Mouse (Mus musculus): ENCODE measurements around the gene Zbtb6. TPM values are rescaled to one million over a fixed set of nuclear protein-coding genes. Genes with fewer than 3 reads are reported as not detected.

Gene Zbtb6
- 16.3 TPM for total RNA-seq (2023)

DNA sequence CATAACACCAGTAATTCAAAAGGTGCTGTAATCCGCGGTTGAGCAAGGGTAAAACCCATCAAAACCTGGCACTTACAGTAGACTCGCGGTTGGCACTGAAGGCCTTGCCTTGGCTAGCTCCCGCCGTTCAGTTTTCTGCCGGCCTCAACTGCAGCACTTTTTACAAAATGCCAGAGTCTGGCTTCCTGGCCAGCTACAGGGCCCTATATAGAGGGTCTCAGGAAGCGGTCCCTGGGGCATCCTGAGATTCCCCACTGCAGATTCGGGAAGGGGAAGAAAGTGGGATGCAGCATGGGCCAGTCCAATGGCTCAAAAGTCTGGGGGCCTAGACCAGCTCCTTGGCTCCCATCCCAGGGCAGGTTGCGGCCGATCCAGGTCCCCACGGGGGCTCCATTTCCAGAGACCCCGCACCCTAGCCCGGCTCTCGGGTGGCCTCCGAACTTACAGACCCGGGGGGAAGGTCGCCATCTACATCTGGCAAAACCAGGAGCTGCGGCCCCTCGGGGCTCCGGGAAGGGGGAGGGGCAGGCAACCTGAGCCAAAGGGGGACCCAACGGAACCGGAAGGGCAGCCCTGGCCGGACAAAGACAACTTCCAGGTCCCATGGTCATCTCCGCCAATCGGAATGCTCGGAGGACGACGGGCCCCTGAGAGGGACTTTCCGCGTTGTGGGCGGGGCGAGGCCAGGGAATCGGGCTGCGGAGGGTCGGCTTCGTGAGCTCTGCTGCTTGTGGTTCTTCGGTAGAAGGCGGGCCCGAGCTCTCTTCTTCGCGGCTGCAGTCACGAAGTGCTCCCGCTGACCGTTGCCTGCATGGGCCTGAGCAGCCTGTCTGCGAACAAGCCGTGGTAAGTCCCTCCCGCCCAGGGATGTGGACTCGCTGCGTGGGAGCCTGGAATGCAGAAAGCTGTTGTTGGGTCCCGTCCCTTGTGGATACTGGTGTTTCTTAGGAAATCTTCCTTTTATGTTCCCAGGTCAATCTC is at the start of gene Zbtb6, which contains the start of the genes Zbtb26 and Rabgap1:
Zbtb6 (minus strand) TSS at position 561 of the 981 bp plus-strand sequence.
Zbtb26 (minus strand) TSS at position 525 of the 981 bp plus-strand sequence.
Rabgap1 (plus strand) TSS at position 669 of the 981 bp plus-strand sequence.

DNA sequence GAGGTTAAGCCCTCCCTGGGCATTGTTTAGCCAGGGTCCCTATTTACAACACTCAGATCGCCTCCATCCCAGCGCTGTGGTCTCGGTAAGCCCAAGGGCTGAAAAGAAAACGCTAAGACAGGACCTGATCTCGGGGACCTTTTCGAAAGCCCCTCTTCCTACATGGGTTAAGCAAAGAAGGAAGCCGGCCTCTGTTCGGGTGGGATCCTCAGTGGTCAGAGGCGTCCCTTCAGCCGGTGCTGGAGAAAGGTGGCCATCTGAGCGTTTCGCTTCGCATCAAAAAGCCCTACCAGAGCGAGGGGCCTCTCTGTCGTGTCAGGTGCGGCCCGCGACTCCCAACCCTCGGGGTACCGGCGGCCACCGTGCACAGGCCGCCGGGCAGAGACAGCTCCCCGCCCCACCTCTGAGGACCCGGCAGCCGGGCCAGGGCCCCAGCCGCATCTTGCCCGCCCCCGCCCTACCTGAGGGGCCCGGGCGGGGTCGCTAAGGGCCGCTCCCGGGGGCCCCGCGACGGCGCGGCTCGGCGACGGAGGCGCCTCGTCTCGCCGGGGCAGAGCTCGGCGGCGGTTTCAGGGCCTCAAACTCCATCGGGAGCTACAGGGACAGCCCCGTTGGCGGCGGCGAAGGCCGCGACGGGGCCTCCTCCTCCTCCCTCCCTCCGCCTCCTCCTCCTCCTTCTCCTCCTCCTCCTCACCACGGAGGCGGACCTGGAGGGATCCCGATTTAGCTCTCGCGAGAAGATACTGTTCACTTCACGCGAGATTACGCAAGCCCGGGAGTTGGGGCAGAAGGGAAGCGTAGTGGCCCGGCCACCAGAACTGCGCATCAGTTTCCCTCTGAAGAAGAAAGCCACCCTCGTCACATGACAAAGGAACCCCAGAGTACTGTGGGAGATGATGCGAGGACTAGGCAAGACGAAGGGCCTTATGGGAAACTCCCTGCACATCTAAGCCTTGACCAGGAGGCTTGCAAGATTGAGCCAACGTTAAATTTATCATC is 20.4 kb downstream of the Zbtb6 start, which contains the start of gene Rc3h2:
Rc3h2 (minus strand) TSS at position 598 of the 999 bp plus-strand sequence.

Other genes with a start within 250 kb of the Zbtb6 start
- gene Olfr366, start 231.6 kb downstream of the Zbtb6 start, total RNA-seq (2023) = not detected
- not detected for gene Olfr368, start 116.7 kb downstream of the Zbtb6 start, total RNA-seq (2023)
- gene Pdcl, start 83.8 kb downstream of the Zbtb6 start, total RNA-seq (2023) = 30.3 TPM
- gene Rc3h2, start 20.3 kb downstream of the Zbtb6 start, total RNA-seq (2023) = 56.0 TPM
- gene Zbtb26, start within 50 bp of the Zbtb6 start, total RNA-seq (2023) = 3.6 TPM
- 40.4 TPM for gene Rabgap1, start 108 bp upstream of the Zbtb6 start, total RNA-seq (2023)
- 3.9 TPM for gene Gpr21, start 73.2 kb upstream of the Zbtb6 start, total RNA-seq (2023)